Mouse (Mus musculus) T-helper 2 cell (primary cell): ENCODE data around the gene Cyp2u1.

Experiments
- in situ Hi-C: fragments of 300-600 bp; cut with MboI, MseI; formaldehyde crosslinking; loops from one replicate; pipeline ENCODE4 v1.15.1; 2025; ENCODE audit warnings: high pct_unique_total_duplicates

Cyp2u1 gene

GRCm38 (mm10) chr3:131306255-131306654 is 3.2 kb upstream of the Cyp2u1 start:
- in situ Hi-C loops, result no loop called here

DNA sequence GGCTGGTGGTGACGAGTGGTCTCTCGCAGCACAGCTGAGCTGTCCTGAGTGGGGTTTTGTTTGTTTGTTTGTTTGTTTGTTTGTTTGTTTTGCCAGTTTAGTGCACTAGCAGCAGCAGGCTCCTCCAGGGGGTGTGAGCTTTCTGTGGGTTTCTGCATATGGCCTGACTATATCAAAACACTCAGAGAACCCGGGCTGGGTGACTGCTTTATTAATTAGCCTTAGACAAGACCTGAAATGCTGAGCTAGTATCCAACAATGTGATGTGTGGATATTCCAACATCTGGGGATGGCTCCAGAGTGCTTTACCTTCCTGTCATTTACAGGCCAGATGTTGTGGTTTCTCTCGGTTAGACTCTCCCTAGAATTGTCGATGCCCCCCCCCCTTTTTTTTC is 290 bp upstream of the Cyp2u1 start:
- in situ Hi-C loops, result no loop called here

DNA sequence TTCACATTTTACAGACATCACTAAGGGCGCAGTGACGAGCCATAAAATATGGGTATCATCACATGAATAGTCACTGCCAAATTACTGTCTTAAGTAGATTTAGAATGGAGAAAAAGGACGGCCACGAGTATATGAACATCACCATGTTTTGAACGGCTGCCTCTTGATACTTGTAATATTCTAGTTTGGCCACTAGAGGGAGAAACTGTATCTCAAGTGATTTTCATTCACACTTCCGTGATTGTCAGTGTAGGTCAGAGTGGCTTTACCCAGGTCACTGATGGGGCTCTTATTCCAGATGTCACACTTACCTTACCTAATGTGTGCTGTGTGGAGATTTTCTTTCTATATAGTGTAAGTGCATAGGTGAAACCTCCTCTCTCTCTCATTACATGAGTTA is 3.1 kb downstream of the Cyp2u1 start:
- in situ Hi-C loops, result no loop called here

GRCm38 (mm10) chr3:131299078-131299477 is 3.9 kb downstream of the Cyp2u1 start:
- in situ Hi-C loops, result no loop called here

- in situ Hi-C loops, result no loop called here
Observed at GRCm38 (mm10) chr3:131296893-131297292, 6.1 kb downstream of the Cyp2u1 start.

DNA sequence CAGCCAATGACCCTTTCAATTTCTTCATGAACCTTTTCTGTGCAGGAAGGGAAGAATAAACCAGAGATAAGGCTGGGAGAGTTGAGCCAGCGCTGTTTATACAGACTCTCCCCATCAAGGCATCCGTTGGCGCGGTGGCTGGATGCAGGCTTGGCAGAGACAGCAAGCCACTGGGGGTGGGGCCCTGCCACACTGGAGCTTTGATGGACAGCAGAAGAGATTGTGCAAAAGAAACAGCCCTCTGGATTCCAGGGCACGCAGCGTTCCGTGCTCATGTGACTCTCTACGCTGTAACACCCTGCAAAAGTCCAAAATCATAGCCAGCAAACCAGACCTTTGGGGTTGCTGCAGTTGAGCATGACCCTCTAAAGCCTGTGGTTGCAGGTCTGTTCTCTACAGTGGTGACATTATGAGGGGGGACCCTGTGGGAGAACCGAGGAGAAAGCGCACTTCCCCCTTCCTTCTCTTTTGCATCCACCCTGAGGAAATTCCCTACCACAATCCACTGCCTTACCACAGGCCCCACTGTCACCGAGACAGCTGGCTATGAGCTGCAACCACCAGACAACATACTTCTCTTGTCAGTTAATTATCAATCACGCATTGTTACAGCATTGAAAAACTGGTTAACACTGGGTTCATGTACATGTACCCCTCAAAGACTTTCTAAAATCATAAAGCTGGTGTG is 7.4 kb downstream of the Cyp2u1 start:
- in situ Hi-C loops, result no loop called here

GRCm38 (mm10) chr3:131294503-131294902 is 8.5 kb downstream of the Cyp2u1 start:
- in situ Hi-C loops, result no loop called here

- in situ Hi-C loops, result no loop called here
Observed at GRCm38 (mm10) chr3:131292959-131293358, 10.1 kb downstream of the Cyp2u1 start.

DNA sequence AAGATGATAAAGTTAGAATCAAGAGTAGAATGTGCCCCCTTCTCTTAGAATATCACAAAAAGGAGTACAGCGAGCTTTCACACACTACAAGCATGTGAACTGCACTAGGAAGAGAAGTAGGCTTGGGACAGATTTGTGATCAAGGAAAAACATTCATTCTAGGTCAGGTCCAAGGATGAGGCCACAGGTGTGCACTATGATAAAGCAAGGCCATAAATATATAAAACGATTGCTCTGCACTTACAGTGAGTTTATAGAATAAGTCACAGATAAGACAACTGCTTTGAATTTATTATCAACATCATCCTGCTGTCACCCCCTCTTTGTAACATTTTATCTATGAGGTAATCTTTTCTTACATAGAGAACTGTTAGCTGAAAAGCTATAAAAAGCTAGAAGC is 10.7 kb downstream of the Cyp2u1 start:
- in situ Hi-C loops, result no loop called here

DNA sequence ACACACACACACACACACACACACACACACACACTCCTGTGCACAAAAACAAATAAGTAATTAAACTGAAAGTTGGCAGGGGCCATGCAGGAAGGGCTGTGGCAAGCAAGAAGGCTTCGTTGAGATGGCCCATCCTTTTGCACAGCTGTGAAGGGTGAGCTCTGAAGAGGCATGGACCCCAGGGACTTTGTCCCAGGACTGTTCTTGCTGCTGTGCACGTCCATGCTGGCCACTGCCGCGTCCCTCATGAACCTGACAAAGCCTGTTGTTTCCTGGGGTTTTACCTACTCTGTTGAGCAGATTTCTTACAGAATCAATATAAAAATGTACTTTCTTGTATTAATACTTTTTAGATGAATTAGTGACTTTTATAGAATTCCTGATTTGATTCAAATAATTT is 11.1 kb downstream of the Cyp2u1 start:
- in situ Hi-C loops, result no loop called here

- in situ Hi-C loops, result no loop called here
Observed at GRCm38 (mm10) chr3:131274151-131274550, 28.9 kb downstream of the Cyp2u1 start.

DNA sequence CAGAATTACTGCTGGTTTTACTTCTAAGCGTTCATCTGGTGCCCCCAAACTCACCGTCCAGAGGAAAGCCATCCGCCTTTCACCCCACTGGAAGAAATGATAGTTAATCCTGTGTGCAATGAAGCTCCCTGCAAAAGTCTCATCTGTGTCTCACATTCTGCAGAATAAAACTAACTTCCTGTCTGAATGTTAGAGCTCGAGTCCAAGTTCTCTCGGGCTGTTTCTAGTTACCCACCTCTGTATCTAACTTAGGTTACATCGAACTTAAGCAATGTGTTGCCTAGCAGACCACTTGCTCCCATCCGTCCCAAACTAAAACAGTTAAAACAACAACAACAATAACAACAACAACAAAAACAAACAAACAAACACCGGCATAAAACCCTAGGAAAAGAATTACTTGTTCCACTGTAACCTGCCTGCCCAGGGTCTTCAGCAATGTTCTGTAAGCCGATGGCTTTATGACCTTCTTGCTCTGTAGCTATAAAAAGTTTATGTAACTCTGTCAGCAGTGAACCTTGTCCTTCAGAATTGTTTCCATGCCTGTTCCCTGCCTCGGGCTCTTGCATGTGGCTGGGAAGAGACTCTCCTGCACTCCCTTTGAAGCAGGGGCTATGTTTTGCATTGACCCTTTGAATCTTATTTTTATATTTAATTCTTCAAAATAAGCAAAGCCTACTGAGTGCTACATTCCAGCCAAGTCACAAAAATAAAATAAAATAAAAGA is 30.5 kb downstream of the Cyp2u1 start:
- in situ Hi-C loops, result no loop called here

GRCm38 (mm10) chr3:131271559-131272373 is 31.3 kb downstream of the Cyp2u1 start, which contains the start of gene Hadh:
Gene Hadh (minus strand): TSS chr3:131272101.
- in situ Hi-C loops, result no loop called here

- in situ Hi-C loops, result no loop called here
Observed at GRCm38 (mm10) chr3:131271157-131271556, 31.9 kb downstream of the Cyp2u1 start.

GRCm38 (mm10) chr3:131270381-131270780 is 32.6 kb downstream of the Cyp2u1 start:
- in situ Hi-C loops, result no loop called here

DNA sequence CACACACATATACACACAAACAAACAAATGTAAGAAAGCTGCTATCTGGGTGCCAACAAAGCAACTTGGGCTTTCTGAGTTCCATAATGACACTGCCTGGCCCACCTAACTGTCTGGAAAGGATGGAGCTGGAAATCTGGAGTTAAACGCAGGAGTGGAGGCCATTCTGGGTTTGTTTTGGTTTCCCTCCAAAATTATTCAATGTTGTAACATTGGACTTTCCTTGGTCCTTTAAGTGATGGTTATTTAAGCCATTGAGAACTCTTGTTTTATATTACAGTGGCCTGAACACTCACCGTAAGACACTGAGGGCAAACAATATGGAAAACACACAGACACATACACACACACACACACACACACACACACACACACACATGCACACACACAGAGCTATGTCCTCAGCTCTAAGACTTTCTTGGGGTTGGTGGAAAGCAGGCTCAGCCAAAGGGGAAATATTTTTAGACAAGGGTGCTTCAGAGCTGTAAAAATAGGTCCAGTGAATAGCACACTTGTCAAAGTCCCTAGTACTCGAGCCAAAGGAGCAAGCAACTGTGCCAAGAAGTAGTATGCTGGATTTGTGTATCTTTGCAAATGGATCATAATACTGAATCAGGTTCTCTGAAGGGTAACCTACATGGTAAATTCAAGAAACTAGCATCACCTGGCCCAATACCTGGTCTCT is 36.5 kb downstream of the Cyp2u1 start:
- in situ Hi-C loops, result no loop called here

- in situ Hi-C loops, result no loop called here
Observed at GRCm38 (mm10) chr3:131265516-131265915, 37.5 kb downstream of the Cyp2u1 start.

DNA sequence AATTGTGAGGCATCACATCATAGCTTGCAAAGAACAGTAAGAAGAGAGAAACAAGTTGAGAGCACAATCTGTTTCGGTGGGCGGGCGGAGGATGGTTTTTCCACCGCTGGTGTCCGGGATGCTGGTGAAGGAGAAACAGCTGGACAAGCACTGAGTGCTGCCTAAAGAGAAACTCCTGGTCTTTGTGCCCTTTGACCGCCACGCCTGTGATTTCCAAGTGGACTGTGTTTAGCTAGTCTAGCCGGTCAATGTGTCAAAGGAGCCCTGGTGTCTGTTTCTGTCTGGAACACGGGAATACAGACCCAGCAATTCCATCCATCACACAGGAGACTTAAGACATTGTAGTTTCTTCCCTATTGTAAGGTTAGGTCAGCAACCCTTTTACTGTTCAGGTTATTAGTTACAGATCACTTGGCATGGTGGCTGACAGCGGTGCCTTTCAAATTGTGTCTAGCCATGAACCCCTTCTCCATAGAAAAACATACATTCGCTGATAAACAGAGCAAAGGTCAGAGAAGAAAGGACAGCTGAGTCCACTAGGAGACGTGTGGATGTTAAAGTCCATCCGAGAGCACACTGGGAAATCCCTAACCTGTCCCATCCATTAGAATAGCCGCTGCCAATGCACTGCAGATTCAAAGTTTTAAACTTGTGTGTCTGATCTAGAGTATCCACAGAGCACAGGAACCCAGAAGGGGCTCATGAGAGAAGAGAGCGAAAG is 39.1 kb downstream of the Cyp2u1 start:
- in situ Hi-C loops, result no loop called here

GRCm38 (mm10) chr3:131260418-131260817 is 42.6 kb downstream of the Cyp2u1 start:
- in situ Hi-C loops, result no loop called here

DNA sequence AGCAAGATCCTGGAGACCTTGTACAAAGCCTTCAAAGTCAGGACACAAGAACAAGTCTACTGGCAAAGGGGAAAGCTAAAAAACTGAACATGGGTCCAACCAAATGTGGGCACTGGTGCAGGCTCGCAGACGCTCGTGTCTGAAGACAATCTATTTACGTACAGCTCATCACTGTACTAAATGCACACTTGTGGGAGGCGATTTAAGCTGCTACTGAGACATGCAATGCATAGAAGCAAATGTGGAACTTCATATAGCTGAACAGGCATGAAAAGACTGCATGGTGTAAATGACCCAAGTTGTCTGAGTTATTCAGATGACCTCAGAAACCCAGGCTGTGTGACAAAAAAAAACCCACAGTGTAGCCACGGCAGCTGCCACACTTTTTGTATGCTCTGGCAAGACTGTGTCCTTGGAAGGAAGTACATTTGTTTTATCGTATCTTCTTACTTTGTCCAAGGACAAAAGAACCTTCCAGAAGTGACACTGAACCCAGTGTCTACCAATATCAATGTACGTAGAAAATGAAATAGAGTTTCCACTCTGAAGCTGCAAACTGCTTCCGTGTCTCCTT is 43.5 kb downstream of the Cyp2u1 start:
- in situ Hi-C loops, result no loop called here

DNA sequence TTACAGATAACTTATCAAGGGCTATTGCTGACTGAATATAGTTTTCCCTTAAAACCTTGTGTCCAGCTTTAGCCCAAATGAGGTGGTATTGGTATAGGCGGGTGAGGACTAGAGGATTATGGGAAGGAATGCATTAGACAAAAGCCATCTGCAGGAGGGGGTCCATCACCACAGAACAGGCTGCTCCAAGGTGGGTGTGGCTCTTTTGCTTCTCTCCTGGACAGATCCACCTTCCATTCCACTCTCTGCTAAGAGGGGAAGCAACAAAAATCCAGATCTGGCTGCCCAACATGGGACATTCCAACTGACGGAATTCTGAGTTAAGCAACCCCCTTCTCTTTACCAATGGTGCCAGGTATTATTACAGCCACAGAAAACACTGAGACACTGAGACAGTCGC is 44.1 kb downstream of the Cyp2u1 start:
- in situ Hi-C loops, result no loop called here
